Mouse (Mus musculus): ENCODE measurements around the gene Sct.

GRCm38 (mm10) chr7:141301386-141301785 is 22.5 kb upstream of the Sct start:
- TF ChIP-seq CTCF (IDR thresholded peaks at IDR 0.05; ENCODE audit: control insufficient read depth, insufficient read depth, insufficient replicate concordance, low read depth, low read length) (no peak), POLR2A (IDR thresholded peaks at IDR 0.05; ENCODE audit: control insufficient read depth, low read depth, low read length) (no peak)
